Mouse (Mus musculus) limb, embryonic 10.5 days (tissue): ENCODE data around the gene Mtg2. TPM values are rescaled to one million over a fixed set of nuclear protein-coding genes. Genes with fewer than 3 reads are reported as not detected.

ENCODE experiments used
- DNase-seq: peaks from one replicate; pipeline ENCODE4 v3.0.0-alpha.2; 2017; ENCODE audit warnings: low spot score
- H3K27ac ChIP-seq: fragments of 300-500 bp; sonication (generic); 2 replicates; pipeline ENCODE4 v1.5.1; 2016; ENCODE audit warnings: mild to moderate bottlenecking
- H3K27me3 ChIP-seq: fragments of 300-500 bp; sonication (generic); 2 replicates; pipeline ENCODE4 v1.6.1; 2016; ENCODE audit warnings: low read depth, mild to moderate bottlenecking; ENCODE audit not compliant: poor library complexity, severe bottlenecking
- H3K36me3 ChIP-seq: fragments of 300-500 bp; sonication (generic); 2 replicates; pipeline ENCODE4 v1.6.1; 2016; ENCODE audit warnings: mild to moderate bottlenecking, moderate library complexity
- H3K4me1 ChIP-seq: fragments of 300-500 bp; sonication (generic); 2 replicates; pipeline ENCODE4 v1.6.1; 2016
- H3K4me3 ChIP-seq: fragments of 300-500 bp; sonication (generic); 2 replicates; pipeline ENCODE4 v1.5.1; 2016; ENCODE audit warnings: mild to moderate bottlenecking, moderate library complexity
- H3K9me3 ChIP-seq: fragments of 300-500 bp; sonication (generic); replicated peaks from 2 replicates; pipeline ENCODE4 v1.6.1; 2016; ENCODE audit warnings: mild to moderate bottlenecking
- WGBS: fragments of 180-500 bp; shearing (Covaris S2); methylation state at CpG from one replicate; pipeline ENCODE4 v1.1.7; 2016; 5-methylcytosine and 5-hydroxymethylcytosine counted together
- polyA plus RNA-seq: library from polyadenylated mRNA; unstranded; fragments of >200 nt; fragmentation: Nextera tagmentation; extraction: Ambion mirVana; gene quantifications from 2 replicates; pipeline ENCODE4 v1.2.1, GENCODE M21; 2016

Mtg2 gene
- polyA plus RNA-seq, 1 experiment from 2014 or later = 32.1 TPM

GRCm38 (mm10) chr2:180099529-180099928, 29.1 kb downstream of the Mtg2 start:
- Histone ChIP-seq H3K27me3 (peaks cover 91% of the 10 kb centered on the region), H3K9me3 (no peaks in the 10 kb centered on the region), H3K27ac (no peak overlapping the region), H3K4me1 (peaks cover 23% of the 10 kb centered on the region), H3K36me3 (no peaks in the 10 kb centered on the region), H3K4me3 (no peak overlapping the region)
- WGBS = 8% methylated on average over 15 of the region's 15 CpGs
- no peak for DNase-seq

- 0 out of 2 replicates have a peak overlapping the region, but pooled peaks have one; percentile 12 for H3K27ac ChIP-seq
- no peaks in the 10 kb centered on the region for H3K36me3 ChIP-seq
- no peak for DNase-seq
- under 1% methylated on average over 54 of the region's 57 CpGs for WGBS
- H3K4me1 ChIP-seq = peaks cover 30% of the 10 kb centered on the region
- no peaks in the 10 kb centered on the region for H3K9me3 ChIP-seq
- peaks cover 88% of the 10 kb centered on the region for H3K27me3 ChIP-seq
- H3K4me3 ChIP-seq = peak overlapping the region; percentile 63
These were observed 33.0 kb downstream of the Mtg2 start for GRCm38 (mm10) chr2:180103151-180103977.

GRCm38 (mm10) chr2:180103978-180104658, 33.7 kb downstream of the Mtg2 start, which contains the start of gene Hrh3:
TSS of gene Hrh3 (minus strand) at chr2:180104488.
- H3K9me3 ChIP-seq = no peaks in the 10 kb centered on the region
- H3K4me3 ChIP-seq = peak within 1 kb of the TSS; percentile 63
- peaks cover 30% of the 10 kb centered on the region for H3K4me1 ChIP-seq
- H3K36me3 ChIP-seq = no peaks in the 10 kb centered on the region
- peak; percentile 93 for DNase-seq
- peaks cover 88% of the 10 kb centered on the region for H3K27me3 ChIP-seq
- WGBS = under 1% methylated on average over 76 of the region's 87 CpGs
- 0 out of 2 replicates have a peak within 1 kb of the TSS, but pooled peaks have one; percentile 12 for H3K27ac ChIP-seq

- Histone ChIP-seq H3K36me3 (no peaks in the 10 kb centered on the region), H3K4me1 (peaks cover 26% of the 10 kb centered on the region), H3K27me3 (peaks cover 82% of the 10 kb centered on the region), H3K27ac (no peak overlapping the region), H3K9me3 (no peaks in the 10 kb centered on the region), H3K4me3 (peak overlapping the region; percentile 63)
- no peak for DNase-seq
- WGBS = 10% methylated on average over 24 of the region's 24 CpGs
These were observed 34.4 kb downstream of the Mtg2 start for GRCm38 (mm10) chr2:180104659-180105377.

GRCm38 (mm10) chr2:180105441-180106190, 35.2 kb downstream of the Mtg2 start:
- Histone ChIP-seq H3K27ac (no peak overlapping the region), H3K36me3 (no peaks in the 10 kb centered on the region), H3K4me3 (no peak overlapping the region), H3K4me1 (peaks cover 26% of the 10 kb centered on the region), H3K27me3 (peaks cover 74% of the 10 kb centered on the region), H3K9me3 (no peaks in the 10 kb centered on the region)
- 32% methylated on average over 8 of the region's 8 CpGs for WGBS
- no peak for DNase-seq

- Histone ChIP-seq H3K4me1 (peaks cover 26% of the 10 kb centered on the region), H3K4me3 (no peak overlapping the region), H3K36me3 (no peaks in the 10 kb centered on the region), H3K27ac (no peak overlapping the region), H3K27me3 (peaks cover 60% of the 10 kb centered on the region), H3K9me3 (no peaks in the 10 kb centered on the region)
- 66% methylated on average over 4 of the region's 4 CpGs for WGBS
- no peak for DNase-seq
These were observed 36.7 kb downstream of the Mtg2 start for GRCm38 (mm10) chr2:180107081-180107480.

GRCm38 (mm10) chr2:180108285-180108684, 37.9 kb downstream of the Mtg2 start:
- Histone ChIP-seq H3K4me3 (no peak overlapping the region), H3K27ac (no peak overlapping the region), H3K4me1 (peaks cover 20% of the 10 kb centered on the region), H3K27me3 (peaks cover 48% of the 10 kb centered on the region), H3K36me3 (no peaks in the 10 kb centered on the region), H3K9me3 (no peaks in the 10 kb centered on the region)
- WGBS = 77% methylated on average over 6 of the region's 6 CpGs
- no peak for DNase-seq

- DNase-seq = no peak
- no peaks in the 10 kb centered on the region for H3K36me3 ChIP-seq
- WGBS = 57% methylated on average over 17 of the region's 17 CpGs
- no peak overlapping the region for H3K4me3 ChIP-seq
- no peak overlapping the region for H3K27ac ChIP-seq
- peaks cover 7% of the 10 kb centered on the region; the same call in 1 of the 2 replicates for H3K27me3 ChIP-seq
- H3K4me1 ChIP-seq = peaks cover 18% of the 10 kb centered on the region
- no peaks in the 10 kb centered on the region for H3K9me3 ChIP-seq
These were observed 43.8 kb downstream of the Mtg2 start for GRCm38 (mm10) chr2:180113909-180114890.

- 54% methylated on average over 6 of the region's 6 CpGs for WGBS
- H3K4me1 ChIP-seq = peaks cover 25% of the 10 kb centered on the region
- no peak for DNase-seq
- H3K9me3 ChIP-seq = no peaks in the 10 kb centered on the region
- H3K36me3 ChIP-seq = no peaks in the 10 kb centered on the region
- H3K27ac ChIP-seq = no peak overlapping the region
- H3K27me3 ChIP-seq = peaks cover 7% of the 10 kb centered on the region; the same call in 1 of the 2 replicates
- H3K4me3 ChIP-seq = no peak overlapping the region
These were observed 44.9 kb downstream of the Mtg2 start for GRCm38 (mm10) chr2:180115279-180115678.

- no peak overlapping the region for H3K4me3 ChIP-seq
- H3K27ac ChIP-seq = no peak overlapping the region
- H3K36me3 ChIP-seq = no peaks in the 10 kb centered on the region
- DNase-seq = no peak
- peaks cover 7% of the 10 kb centered on the region; the same call in 1 of the 2 replicates for H3K27me3 ChIP-seq
- H3K4me1 ChIP-seq = peaks cover 25% of the 10 kb centered on the region
- no peaks in the 10 kb centered on the region for H3K9me3 ChIP-seq
- WGBS = 79% methylated on average over 10 of the region's 10 CpGs
These were observed 45.7 kb downstream of the Mtg2 start for GRCm38 (mm10) chr2:180116081-180116493.

- Histone ChIP-seq H3K27me3 (peaks cover 7% of the 10 kb centered on the region; the same call in 1 of the 2 replicates), H3K36me3 (no peaks in the 10 kb centered on the region), H3K27ac (no peak overlapping the region), H3K4me1 (peaks cover 25% of the 10 kb centered on the region), H3K9me3 (no peaks in the 10 kb centered on the region), H3K4me3 (no peak overlapping the region)
- 80% methylated on average over 8 of the region's 8 CpGs for WGBS
- DNase-seq = no peak
These were observed 46.5 kb downstream of the Mtg2 start for GRCm38 (mm10) chr2:180116741-180117484.
